Mouse (Mus musculus): Measurements from ENCODE around the gene Mat2a.
A peak's percentile ranks its signal among the peaks of the same experiment; 100 is the strongest.

Gene Mat2a

DNA sequence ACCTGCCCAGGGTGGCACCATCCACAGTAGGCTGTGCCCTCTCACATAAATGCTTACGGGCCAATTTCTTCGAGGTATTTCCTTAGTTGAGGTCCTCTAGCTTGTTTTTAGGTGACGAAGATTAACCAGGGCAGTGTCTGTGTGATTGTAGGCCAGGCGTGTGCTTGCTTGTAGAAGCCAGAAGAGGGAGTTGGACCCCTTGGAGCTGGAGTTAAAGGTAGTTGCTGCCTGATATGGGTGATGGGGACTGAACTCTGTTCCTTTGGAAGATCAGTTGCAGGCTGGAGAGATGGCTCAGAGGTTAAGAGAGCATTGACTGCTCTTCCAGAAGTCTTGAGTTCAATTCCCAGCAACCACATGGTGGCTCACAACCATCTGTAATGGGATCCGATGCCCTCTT lies 24.2 kb downstream of the Mat2a start:
- DNase-seq, result no peak

DNA sequence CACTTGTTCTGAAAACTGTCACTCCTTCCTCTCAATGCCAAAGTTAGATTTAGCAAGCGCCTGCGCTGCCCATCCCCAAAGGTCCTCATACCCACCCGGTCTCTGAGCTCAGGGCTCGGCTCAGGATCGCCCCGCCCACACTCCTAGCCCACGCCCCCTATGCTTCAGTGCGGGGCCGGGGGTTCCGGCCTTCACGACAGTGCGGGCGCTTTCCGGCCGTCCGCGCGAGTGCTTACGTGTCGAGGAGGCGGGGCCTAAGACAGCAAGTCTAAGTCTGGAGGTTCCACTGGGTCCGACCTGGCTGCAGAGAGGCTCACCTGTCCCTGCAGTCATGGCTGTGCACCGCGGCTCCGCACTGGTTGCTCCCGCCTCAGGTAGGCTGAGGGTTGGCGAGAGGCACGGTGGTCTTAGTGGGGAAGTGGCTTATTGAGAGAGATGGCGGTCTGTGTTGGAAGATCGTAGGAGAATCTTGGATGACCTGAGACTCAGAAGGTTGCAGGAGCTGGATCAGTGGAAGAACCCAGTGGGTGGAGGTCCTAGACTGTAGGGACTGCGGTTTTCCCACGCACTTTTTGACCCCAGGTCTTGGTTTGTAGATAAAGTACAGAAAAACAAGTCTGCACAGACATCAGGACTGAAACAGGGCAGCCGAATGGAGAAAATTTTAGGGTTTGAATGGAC lies 25.1 kb downstream of the Mat2a start, which contains the start of gene Ggcx:
Ggcx (plus strand) TSS at position 233 of the 681 bp plus-strand sequence.
- DNase-seq, result peak; percentile 96 to 98

DNA sequence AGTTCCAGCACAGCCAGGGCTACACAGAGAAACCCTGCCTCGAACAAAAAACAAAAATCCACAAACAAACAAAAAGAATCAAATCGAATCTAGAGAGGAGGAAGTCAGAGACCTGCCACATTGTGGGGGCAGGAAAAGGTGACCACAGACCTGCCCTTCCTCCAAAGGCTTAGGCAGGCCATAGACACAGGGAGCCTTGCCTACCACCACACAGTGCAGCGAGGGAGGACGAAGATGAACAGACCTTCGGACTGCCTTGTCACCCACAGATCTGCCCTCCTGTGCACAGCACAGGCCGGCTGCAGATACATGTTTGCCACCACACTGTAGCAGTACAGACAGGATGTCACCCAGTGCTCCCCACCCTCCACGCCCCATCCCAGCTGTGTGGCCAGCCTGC lies 28.8 kb downstream of the Mat2a start:
- no peak for DNase-seq

DNA sequence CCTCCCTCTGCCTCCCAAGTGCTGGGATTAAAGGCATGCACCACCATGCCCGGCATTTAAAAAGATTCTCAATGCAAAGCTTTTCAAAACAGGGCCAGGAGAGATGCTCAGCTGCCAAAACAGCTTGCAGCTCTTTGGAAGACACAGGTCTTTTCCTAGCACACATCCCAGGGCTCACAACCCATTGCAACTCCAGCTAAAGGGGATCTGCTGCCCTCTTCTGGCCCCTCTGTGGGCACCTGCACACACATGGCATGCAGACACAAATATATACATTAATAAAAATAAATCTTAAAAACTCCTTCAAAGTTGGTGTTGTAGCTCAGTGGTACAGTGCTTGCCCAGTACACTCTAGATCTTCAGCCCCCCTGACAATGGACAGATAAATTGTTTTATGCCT lies 29.4 kb downstream of the Mat2a start:
- DNase-seq, result no peak

DNA sequence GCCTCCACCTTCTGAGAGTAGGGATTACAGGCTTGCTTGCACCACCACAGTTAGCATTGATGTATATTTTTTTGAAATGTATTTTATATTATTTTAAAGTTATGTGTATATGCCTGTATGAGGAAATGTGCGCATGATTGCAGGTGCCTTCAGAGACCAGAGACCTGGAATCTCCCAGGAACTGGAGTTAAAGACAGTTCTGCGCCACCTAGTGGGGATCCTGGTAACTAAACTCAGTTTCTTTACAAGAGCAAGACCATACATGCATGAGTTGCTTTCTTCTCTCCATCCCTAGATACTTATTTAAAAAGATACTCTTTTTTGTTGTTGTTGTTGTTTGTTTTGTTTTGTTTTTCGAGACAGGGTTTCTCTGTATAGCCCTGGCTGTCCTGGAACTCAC lies 29.8 kb downstream of the Mat2a start:
- peak; percentile 87 to 90 for DNase-seq

DNA sequence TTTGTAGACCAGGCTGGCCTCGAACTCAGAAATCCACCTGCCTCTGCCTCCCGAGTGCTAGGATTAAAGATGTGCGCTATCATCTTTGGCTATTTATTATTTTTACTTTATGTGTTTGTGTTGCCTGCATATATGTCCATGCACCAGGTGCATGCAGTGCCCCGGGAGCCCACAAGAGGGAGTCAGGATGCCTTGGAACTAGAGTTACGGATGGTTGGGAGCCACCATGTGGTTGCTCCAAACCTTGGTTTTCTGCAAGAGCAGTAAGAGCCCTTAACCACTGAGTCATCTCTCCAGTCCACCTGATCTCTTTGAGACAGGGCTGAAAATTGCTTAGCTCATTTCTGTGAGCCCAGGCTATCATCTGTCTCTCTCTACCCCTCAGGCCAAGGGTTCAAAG lies 32.2 kb downstream of the Mat2a start:
- DNase-seq, result peak; percentile 91 to 92

DNA sequence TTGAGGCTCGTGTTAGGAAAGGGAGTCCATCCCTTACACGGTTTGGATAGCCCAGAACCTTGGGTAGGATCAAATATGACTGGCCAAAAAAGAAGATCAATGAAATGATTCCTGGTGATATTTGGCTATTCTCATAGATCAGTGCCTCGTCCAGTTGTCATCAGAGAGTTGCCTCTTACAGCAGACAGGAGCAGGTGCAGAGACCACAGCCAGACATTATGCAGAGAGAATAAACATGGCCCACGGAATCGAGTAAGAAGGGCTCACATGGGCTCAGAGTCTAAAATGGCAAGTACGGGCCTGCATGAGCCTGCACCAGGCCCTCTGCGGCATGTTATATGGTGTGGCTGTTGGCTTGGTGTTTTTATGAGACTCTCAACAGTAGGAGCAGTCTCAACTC lies 34.0 kb downstream of the Mat2a start:
- no peak for DNase-seq

DNA sequence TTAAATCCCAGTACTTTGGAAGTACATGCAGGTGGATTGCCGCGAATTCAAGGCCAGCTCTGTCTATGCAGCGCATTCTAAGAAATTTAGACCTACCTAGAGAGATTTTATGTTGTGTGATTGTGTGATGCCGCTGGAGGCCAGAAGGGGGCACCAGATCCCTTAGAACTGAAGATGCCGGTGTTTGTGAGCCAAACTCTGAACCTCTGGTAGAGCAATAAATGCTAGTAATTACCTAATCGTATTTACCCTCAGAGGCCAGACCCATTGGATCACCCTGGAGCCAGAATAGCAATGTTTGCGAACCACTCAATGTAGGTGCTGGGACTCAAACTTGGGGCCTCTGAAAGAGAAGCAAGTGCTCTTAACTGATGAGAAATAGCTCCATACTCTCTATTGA lies 37.5 kb downstream of the Mat2a start:
- DNase-seq, result peak; percentile 83 to 88

DNA sequence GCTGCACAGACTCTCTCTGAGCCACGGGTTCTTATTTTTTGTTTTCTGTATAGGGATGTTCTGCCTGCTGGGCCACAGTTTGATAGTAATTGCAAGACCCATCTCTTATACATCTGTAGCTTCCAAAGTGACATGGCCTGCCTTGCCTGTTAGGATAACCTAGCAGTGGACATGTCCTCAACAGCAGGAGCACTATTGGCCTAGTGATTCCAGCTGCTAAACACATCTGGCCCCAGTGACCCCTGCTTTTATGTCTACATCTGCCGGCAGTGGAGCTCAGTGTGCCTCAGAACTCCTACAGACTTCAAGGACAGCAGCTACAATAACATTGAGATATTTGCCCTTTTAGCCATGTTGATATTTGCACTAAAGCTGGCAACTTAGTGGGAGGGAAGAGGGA lies 39.4 kb downstream of the Mat2a start:
- DNase-seq, result no peak

DNA sequence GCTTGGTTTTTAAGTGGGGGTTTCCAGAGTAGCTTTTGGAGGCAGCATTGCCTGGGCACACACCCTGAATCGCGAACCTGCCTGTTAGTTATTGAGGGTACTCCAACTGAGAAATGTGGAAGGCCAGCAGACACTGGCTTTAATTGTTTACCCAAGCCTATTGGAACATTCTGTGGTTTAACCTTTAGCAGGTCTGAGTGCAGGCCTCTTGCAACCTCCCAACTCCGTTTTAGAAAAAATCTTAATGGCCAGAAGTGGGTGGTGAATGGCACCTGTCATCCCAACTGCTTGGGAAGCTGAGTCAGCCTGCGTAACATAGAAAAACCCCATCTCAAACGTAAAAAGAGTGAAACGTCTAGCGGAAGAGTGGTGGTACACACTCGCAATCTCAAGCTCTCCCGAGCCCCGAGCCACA lies 42.5 kb downstream of the Mat2a start:
- DNase-seq, result no peak

DNA sequence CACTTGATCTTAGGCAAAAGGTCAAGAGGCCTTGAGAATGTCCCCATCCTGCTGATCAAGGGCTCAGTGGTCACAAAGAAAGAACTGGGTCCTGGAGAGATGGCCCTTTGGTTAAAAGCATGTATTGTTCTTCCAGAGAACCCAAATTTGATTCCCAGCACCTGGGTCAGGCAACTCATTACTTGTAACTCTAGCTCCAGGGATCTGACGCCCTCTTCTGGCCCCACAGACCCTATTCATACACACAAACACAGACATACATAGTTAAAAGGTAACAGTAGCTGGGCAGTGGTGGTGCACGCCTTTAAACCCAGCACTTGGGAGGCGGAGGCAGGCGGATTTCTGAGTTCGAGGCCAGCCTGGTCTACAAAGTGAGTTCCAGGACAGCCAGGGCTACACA lies 47.0 kb downstream of the Mat2a start:
- no peak for DNase-seq

DNA sequence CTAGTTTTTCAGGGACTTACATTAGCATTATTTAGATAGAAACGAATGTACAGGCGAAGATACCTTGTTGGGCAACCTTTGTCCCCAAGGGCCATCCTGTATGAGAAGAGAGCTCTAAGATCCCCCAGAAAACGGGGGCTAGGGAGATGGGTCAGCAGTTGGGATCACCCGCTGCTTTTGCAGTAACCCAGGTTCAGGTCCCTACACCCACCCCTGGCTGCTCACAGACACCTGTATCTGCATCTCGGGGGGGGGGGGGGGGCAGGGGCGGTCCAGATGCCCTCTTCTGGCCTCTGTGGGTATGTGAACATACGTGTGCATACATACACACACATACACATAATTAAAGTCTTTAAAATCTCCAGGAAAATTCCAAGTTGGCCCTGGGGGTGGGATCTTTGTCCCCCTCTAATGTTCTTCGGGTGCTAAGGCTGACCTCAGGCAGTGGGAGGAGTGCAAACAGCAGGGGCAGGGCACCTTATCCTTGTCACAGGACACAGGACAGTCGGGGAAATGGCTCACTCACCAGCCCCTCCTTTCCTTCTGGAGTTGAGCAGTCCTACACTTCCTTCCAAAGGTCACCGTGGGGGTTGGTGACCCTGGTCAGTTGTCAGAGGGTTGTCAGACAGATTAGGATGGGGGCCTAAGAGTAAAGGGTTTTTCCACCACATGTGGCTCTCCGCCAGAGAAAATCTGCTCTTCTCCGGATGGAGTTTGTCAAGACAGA lies 48.4 kb downstream of the Mat2a start:
- DNase-seq, result peak in 1 of 2 experiments; percentile 20

DNA sequence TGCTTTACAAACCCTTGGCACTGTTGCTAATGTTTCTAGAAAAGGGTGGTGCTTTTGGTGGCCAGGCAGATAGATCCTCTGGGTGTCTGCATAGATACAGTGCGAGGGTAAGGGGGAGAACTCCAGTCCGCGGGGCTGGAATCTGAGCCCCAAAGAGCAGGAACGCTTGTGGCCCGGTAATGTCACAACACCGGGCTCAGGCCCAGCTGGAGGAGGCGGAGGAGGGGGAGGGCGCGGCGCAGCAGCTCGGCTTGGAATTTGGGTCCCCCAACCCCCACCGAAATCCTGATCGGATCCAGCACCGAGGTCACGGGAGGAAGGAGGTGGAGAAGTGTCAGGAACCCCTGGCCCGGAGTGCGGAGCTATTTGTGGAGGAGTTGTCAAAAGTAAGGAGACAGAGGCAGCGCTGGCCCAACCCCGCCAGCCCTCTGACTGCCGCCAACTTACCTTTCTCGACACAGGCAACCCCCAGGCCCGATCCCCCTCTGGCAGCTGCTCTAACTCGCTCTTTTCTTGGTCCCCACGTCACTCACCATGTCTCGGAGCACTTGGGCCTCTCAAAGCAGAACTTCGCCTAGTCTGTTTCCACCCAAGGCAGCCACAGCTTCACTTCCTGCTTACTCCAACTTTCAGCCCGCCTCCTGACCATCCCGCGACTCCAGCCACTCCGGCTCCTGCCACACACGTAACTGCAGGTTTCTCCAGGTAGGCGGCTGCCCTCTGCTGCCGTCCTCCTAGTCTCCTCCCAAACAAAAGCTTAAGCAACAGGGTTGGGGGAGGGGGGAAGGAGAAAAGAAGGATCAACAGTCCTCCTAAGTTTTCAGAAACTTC lies 49.2 kb downstream of the Mat2a start, which contains the start of gene Vamp8:
Vamp8 (minus strand) TSS at position 763 of the 831 bp plus-strand sequence.
- peak; percentile 61 to 66 for DNase-seq

DNA sequence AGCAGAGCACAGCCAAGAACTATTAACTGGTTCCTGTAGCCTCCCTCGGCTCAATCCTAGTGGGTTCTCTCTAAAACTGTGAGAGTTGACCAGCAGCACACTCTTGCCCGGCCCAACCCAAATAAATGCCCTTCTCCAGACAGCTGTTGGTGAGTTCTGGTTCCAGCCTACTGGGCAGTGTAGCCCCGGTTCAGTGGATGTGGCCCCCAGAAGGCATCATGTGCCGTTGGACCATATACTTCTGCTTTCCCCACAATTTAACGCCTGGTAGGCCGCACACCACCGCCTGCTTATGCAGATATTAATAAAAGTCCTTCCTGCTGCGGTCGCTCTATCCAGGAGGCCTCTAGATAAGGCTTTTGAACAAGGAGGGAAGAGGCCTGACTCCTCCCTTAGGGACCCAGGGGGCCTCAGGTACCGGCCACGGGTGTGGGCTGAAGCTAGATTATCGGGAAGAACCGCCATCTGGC lies 49.9 kb downstream of the Mat2a start:
- DNase-seq, result no peak

DNA sequence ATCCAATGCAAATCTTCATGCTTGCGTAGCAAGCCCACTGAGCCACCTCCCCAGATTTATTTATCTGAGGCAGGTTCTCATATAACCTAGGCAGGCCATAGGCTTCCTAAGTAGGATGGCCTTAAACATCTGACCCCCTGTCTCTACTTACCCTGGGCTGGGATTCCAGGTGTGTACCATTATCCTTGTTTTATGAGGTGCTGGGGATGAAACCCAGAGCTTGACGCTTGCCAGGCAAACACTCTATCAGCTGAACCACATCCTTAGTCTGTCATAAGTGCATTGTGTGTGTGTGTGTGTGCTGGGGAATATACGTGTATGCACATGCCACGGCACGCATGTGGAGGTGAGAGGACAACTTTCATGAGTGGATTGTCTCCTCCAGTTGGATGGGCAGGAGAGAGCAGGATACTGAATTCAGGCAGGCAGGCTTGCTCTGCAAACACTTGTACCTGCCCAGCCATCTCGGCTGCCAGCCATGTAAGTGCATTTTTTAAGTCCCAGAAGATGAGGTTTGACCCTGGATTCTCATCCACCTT lies 50.5 kb downstream of the Mat2a start:
- DNase-seq, result no peak

DNA sequence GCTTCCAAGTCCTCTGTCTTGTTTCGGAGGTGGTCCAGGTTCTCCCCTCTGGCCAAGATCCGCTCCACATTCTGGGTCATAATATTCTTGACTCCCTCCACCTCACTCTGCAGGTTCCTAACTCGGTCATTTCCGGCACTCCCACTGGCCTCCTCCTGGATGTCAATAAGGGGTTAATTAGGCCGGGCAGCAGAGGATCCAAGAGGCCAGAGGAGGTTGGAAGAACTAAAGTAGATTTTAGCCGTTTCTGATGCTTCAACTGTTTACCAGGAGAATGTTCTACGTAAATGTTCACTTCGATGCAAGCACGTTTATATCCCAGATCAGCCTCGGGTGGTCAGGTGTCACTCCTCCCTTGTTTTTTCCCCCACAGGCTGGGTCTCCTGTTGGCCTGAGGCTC lies 51.1 kb downstream of the Mat2a start:
- DNase-seq, result no peak

DNA sequence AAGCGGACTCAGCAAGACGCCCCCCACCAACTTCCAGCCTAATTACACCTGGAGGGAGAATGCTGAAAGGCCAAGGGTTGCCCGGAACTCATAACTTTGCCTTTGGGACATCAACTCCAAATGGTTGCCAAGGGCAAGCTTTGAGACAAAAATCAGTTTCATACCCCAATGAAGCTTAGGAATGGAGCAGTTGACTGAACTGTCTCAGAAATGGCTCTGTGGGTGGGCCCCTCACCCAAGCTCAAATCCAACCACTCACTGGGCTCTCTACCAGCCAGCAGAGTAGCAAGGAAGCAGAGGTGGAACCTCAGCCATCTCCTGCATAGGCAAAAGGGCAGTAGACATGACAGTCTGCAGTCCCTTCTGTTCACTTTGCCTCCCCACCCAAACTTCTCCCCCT lies 51.5 kb downstream of the Mat2a start:
- DNase-seq, result no peak

DNA sequence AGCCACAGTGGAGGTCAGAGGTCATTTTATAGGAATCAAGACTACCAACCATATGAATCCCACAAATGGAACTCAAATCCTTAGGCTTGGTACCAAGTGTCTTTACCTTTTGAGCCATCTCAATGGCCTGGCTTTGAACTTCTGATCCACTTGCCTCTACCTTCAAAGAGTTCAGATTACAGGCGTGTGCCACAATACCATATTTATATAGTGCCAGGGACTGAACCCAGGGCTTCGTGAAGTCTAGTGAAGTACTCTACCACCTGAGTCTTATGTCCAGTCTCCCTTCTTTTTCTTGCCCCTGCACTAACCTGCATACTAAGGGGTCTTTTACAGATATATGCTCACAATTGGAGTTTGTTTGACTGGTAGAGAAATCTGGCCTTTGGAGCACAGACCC lies 52.8 kb downstream of the Mat2a start:
- DNase-seq, result no peak

DNA sequence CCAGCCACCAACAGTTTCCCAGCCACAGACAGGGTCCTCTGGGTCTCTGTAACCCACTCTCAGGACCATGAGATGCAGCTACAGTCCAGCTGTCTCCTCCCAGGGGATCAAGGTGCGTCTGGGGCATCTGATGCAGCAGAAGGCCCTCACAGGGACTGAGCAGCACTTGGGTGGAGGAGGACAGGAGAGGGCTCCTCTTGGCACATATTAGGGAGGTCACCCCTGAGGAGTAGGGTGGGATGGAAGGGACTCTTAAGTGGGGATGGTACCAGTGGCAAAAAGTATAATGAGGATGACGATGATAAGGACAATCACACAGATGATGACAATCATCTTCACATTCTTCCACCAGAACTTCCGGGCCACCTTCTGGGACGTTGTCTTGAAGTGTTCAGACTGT lies 54.1 kb downstream of the Mat2a start:
- no peak for DNase-seq

DNA sequence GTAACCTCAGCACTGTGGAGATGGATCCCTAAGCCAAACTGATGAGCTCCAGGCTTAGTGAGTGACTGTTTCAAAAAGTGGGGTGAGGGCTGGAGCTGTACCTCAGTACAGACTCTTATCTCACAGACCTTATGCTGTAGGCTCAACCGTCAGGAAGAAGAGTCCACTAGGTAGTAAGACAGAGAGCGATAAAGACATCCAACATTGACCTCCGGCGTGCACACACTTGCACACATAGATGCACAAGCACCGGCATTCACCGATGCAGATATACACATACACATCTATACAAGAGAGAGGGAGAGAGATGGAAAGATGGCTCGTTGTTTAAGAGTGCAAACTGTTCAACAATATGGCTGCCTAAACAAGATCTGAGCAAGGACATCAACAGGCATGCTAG lies 55.4 kb downstream of the Mat2a start:
- DNase-seq, result no peak

DNA sequence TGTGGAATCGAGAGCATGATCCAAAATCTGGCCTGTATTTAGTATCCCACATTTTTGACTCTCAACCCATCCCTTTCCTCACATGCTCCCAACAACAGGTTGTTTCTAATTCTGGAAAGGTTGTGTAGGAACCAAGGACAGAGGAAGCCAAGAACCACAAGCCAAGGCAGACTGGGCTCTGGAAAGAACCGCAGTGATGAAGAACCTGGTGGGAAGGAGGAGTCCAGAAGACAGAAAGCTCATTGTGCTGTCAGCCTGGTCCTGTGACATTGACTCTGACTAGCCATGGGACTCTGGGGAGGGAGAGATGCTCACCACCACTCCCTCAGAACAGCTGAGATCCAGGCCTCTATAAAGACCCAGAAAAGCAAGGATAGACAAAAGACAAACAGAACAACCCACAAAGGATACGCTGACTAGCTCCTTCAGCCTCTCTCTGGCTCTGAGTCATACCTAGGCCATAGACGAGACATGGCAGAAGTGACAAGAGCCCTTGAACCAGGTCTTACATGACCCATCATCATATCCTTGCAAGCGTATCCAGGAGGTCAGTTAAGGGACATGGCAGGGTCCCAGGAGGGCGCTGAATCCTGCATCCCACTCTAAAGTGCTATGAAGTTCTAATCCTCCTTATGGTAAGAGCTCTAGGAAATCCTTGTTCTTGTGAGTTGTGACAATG lies 56.1 kb downstream of the Mat2a start:
- DNase-seq, result no peak
